Mouse (Mus musculus): ENCODE data around the gene Als2.
A peak's percentile ranks its signal among the peaks of the same experiment; 100 is the strongest.

Gene Als2

DNA sequence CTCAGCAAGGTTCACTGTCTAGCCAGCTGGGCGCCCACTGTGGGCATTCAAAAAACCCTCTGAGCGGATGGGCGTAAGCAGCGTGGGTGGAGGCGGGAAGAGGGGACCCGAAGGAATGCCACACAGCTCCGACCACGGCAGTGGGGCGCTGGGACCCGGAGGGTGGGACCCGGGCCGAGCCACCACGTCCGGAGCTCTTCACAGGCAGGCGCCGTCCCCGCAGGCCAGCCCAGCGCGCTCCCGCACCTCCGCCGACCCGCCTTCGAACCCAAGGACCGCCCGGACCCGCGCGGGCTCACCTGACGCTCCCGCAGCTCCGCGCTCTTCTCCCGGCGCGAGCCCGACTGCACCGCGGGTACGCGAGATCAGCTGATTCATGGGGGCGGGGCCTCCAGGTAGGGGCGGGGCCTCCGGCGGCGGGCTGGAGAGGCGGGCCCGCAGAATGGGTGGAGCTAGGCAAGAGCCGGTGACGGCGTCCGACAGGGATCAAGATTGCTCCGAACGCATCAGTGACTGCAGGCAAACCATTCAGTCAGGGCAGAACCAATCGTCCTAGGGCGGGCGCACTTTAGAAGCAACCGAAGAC is at the start of gene Als2:
Gene Als2 (minus strand): TSS at position 376 of the 586 bp plus-strand sequence.
- peak; percentile 97 for DNase-seq

GRCm38 (mm10) chr1:59286316-59286850 is 49.4 kb upstream of the Als2 start:
- DNase-seq, result no peak

DNA sequence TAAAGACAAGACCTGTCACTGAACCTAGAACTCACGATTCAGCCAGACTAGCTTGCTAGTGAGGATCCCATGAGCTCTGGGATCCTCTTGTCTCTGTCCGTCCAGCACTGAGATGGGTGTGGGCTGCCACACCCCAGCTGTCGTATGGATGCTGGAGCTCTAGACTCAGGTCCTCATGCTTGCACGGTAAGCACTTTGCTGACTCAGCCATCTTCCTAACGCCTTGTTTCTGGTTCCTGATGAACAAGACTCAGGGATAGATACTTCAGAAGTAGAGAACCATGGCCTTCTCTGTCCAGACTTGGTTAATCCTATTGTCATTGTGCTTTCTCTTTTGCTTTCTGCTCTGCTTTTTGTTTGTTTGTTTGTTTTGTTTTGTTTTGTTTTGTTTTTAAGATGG is 48.8 kb upstream of the Als2 start:
- no peak for DNase-seq

DNA sequence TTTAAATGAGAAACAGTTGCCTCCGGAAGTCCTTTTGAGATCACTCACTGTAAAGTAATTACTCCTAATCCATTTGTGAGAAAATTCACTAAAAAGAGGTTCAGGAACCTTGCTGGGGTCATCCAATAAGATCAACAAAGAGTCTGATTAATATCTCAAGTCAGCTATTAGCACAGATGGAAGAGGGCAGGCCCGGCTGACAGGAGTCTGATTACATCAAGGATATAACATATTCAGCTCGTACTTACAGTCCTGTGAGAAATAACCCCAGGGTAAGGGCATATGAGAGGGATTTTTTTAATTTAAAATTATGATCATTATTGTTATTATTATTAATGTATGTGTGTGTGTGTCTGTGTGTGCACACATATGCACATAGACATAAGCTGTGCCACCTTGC is 35.2 kb upstream of the Als2 start:
- DNase-seq, result no peak

- DNase-seq, result no peak
These were observed 33.1 kb upstream of the Als2 start for GRCm38 (mm10) chr1:59269951-59270689.

DNA sequence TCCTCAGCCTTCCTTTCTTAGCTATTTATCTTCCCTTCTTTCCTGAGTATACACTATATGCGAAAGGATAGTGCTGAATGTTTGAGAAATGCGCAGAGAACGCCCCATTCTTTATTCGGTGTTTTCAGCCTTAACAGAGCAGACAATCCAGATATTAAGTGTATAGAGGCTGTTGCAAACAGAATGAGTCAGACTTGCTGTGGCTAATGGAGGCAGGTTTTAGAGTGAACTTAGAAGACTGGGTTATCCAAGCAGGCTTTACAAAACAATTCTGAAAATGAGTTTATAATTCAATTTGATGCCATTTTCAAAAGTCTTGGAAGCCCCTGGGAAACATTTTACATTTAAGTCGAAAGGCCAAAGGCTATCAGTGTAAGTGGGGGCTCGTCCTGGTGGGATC is 32.4 kb upstream of the Als2 start:
- DNase-seq, result no peak

- DNase-seq, result no peak
These were observed 31.9 kb upstream of the Als2 start for GRCm38 (mm10) chr1:59268931-59269330.

GRCm38 (mm10) chr1:59257736-59258135 is 20.7 kb upstream of the Als2 start:
- DNase-seq, result no peak

DNA sequence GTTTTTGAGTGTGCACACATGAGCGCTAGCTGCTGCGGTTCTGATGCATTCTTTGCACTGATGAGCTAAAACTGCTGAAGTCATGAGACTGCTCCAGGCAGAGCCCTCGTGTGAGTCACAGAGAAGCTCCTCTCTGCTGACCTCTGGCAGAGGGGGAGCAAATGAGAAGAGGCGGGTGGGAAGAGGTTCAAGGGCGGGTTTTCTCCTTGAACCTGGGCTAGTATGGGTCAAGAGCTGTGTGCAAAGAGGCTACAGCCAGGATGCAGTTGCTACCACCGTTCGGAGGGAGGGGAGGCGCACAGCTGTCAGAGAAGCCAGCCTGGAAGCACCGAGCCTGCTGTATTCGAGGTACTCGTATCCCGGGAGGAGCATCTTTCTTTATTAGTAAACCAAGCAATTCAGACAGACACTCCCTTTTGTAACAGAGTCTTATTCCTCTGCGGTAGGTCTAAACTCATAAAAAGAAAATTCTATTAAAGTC is 19.8 kb upstream of the Als2 start, which contains the start of gene Cdk15:
Gene Cdk15 (plus strand): TSS at position 156 of the 481 bp plus-strand sequence.
- DNase-seq, result no peak

DNA sequence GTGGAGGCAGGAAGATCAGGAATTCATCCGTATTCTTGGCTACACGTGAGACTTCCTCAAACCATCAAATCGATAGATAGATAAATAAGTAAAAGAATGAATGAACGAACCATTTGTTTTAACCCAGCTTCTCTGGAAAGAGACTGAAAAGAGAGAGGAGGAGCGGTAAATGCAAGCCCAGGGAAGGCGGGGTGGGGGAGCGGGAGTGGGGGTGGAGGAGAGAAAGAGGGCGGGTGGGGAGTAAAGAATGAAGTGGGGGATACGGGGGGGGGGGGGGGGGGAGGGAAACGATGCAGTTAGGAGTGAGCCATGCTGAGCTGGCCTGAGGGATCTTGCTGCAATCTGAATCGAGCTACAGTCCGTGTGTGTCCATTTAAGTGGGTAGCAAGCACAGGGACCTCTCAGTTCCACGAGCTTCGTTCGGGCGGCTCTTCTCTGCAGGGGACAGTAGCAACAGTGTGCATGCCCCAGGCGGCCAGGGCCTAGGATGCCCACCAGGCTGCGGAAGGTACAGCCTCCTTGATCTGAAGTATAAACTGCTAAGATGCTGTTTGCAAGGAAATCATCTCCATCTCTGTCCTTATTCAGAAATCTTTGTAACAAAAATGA is 16.4 kb upstream of the Als2 start:
- DNase-seq, result peak; percentile 30

- peak; percentile 67 for DNase-seq
These were observed 15.7 kb upstream of the Als2 start for GRCm38 (mm10) chr1:59252762-59253161.

DNA sequence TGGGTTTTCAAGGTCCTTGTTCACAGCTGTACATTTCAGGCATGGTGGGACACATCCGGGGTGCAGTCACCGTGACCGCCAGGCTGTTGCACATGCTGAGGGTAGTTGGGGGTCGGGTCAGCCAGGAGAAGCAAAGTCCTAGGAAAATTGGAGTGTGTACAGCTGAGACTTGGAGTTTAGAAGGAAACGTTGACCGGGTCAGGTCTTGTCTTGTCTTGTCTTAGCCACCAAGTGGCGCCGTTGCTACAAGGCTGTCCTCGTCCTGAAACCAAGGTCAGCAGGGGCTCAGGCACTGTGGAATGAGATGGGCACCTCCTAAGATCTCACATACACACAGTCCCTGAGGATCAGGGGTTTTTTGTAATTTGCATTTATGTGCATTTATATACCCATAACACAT is 10.6 kb upstream of the Als2 start:
- peak; percentile 76 for DNase-seq

DNA sequence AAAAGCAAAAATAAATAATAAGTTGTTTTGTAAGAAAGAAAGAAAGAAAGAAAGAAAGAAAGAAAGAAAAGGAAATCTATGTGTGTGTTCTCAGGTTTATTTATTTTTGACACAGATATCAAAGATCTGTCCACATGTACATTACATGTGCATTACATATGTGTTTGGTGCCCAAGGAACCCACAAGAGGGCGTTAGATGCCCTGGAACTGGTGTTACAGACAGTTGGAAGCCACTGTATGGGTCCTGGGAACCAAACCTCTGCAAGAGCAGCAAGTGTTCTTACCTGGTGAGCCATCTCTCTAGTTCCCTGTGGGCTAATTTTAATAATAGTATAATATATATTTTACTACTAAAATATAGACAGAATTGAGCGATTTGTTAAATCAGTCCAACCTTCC is 6.7 kb upstream of the Als2 start:
- no peak for DNase-seq

DNA sequence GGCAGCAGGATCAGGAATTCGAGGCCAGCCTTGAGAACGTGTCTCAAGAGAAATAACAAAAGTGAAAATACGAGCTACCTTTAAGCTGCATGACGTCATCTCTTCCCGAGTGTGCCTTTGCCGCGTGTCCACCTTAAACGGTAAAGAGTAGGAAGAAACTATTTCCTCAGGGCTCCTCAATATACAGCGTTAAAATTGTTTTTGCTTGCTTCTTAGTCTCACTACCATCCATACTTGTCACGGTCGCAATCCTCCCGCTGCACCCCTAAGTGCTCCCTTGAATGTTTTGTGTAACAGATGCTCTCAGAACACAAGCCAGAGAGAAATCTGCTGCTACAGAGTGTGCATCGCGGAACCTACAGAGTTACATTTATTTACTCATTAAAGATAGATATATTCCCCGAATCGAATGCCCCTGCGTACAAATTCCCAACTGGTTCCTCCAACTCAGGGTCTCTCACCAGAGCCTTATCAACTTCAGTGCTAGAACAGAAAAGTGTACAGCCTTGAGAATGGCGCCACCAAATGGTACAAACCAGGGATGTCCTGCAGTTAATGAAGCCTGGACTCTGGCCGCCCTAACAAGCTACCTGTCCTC is 682 bp upstream of the Als2 start:
- DNase-seq, result peak; percentile 86

- peak; percentile 81 for DNase-seq
These were observed 7.8 kb downstream of the Als2 start for GRCm38 (mm10) chr1:59229187-59229586.

DNA sequence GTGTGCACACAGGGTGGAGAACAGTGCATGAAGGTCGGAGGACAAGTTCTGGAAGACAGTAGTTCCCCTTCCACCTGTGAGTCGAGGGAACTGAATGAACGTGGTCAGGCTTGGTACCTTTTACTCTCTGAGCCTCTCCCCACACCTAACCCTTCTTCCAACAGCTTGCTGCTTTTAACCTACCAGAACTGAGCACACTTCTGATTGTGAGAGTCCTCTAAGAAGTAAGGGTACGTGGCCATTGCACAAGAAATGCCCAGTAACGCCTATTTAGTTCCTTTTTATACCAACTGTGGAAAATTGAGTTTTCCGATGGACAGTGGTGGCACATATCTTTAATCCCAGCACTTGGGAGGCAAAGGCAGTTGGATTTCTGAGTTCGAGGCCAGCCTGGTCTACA is 8.5 kb downstream of the Als2 start:
- no peak for DNase-seq

DNA sequence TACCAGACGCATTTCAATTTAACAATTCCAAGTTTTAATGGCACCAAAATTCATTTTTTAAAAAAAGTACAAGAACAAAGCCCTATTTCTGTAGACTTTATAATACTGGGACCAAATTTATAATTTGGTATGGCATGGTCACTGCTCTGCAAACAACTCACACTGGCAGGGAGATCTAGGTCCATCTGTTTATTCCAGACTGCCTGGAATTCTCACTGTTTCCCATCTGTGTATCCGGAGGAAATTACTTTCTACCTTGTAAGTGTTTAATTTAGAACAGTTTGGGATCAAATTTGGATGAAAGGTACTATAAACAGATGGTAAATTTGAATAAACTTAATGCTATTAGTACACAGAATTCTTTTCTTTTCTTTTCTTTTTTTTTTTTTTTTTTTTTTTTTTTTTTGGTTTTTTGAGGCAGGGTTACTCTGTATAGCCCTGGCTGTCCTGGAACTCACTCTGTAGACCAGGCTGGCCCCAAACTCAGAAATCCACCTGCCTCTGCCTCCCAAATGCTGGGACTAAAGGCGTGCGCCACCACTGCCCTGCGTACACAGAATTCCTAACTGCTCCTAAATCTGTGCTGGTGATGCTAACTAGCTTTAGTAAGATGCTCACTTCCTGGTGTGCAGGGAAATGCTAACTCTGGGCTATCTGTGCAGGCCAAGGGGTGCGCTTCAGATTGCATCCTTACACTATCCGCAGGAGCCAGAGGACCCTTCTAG is 14.8 kb downstream of the Als2 start:
- peak; percentile 89 for DNase-seq

DNA sequence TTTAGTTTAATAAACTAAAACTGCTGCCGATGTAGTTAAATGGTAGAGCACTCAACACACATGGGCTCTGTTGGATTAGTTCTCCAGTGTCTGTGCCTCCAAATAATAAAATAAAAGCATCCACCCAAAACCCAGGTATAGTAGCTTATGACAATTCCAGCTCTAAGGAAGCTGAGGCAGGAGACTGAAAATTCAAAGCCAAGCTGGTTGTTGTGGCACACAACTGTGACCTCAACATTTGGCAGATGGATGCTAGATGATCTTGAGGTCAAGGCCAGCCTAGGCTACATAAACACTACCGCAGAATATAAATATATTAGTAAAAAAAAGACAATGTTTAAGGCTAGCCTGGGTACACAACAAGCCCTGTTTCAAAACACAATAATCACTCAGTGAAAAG is 15.4 kb downstream of the Als2 start:
- no peak for DNase-seq

GRCm38 (mm10) chr1:59220371-59220770 is 16.7 kb downstream of the Als2 start:
- no peak for DNase-seq

GRCm38 (mm10) chr1:59215446-59215845 is 21.6 kb downstream of the Als2 start:
- DNase-seq, result peak; percentile 96

GRCm38 (mm10) chr1:59212951-59213350 is 24.1 kb downstream of the Als2 start:
- DNase-seq, result no peak

GRCm38 (mm10) chr1:59212076-59212779 is 24.8 kb downstream of the Als2 start:
- no peak for DNase-seq

Data from cerebellum, adult 9-11 months (tissue).